Mouse (Mus musculus) limb, embryonic 15.5 days (tissue): ENCODE measurements around the gene Olfr1513. TPM values are rescaled to one million over a fixed set of nuclear protein-coding genes. Genes with fewer than 3 reads are reported as not detected.
"Not testable (repeated sequence)": the region's sequence is repeated elsewhere in the genome, so short reads cannot be mapped to it uniquely, and the experiment has no call there.

ENCODE experiments used
- ATAC-seq: fragments of 200-750 bp; cut with Nextera tagmentation; 2 replicates; pipeline ENCODE4 v1.8.0; 2017; ENCODE audit warnings: low read depth, moderate TSS enrichment; ENCODE audit not compliant: insufficient number of reproducible peaks, low FRiP score, low TSS enrichment
- H3K27ac ChIP-seq: fragments of 300-500 bp; sonication (generic); 2 replicates; pipeline ENCODE4 v1.5.1; 2015; ENCODE audit warnings: moderate library complexity, mild to moderate bottlenecking, inconsistent platforms
- H3K27me3 ChIP-seq: fragments of 300-500 bp; sonication (generic); 2 replicates; pipeline ENCODE4 v1.6.1; 2015; ENCODE audit warnings: inconsistent platforms
- H3K36me3 ChIP-seq: fragments of 300-500 bp; sonication (generic); 2 replicates; pipeline ENCODE4 v1.6.1; 2015; ENCODE audit warnings: inconsistent platforms
- H3K4me1 ChIP-seq: fragments of 300-500 bp; sonication (generic); 2 replicates; pipeline ENCODE4 v1.6.1; 2015; ENCODE audit warnings: inconsistent platforms
- H3K4me2 ChIP-seq: fragments of 300-500 bp; sonication (generic); 2 replicates; pipeline ENCODE4 v1.6.1; 2015; ENCODE audit warnings: mild to moderate bottlenecking, inconsistent platforms
- H3K4me3 ChIP-seq: fragments of 300-500 bp; sonication (generic); 2 replicates; pipeline ENCODE4 v1.5.1; 2015; ENCODE audit warnings: mild to moderate bottlenecking, inconsistent platforms
- H3K9ac ChIP-seq: fragments of 300-500 bp; sonication (generic); 2 replicates; pipeline ENCODE4 v1.6.1; 2015; ENCODE audit warnings: inconsistent platforms
- H3K9me3 ChIP-seq: fragments of 300-500 bp; sonication (generic); 2 replicates; pipeline ENCODE4 v1.6.1; 2016; ENCODE audit warnings: inconsistent platforms
- WGBS: fragments of 180-500 bp; shearing (Covaris S2); methylation state at CpG from one replicate; pipeline ENCODE4 v1.1.7; 2015; 5-methylcytosine and 5-hydroxymethylcytosine counted together
- polyA plus RNA-seq: library from polyadenylated mRNA; unstranded; fragments of >200 nt; fragmentation: Nextera tagmentation; extraction: Ambion mirVana; gene quantifications from 2 replicates; pipeline ENCODE4 v1.2.1, GENCODE M21; 2015

The Olfr1513 gene
- not detected in 2 replicates for polyA plus RNA-seq

GRCm38 (mm10) chr14:52356308-52356707 is at the start of gene Olfr1513:
Olfr1513 (minus strand) TSS chr14:52356408.
- no peaks in the 10 kb centered on the region for H3K9me3 ChIP-seq

GRCm38 (mm10) chr14:52397279-52397678 is 41.1 kb upstream of the Olfr1513 start, which contains the start of gene Olfr1511:
Olfr1511 (minus strand) TSS chr14:52397379.
- H3K27ac ChIP-seq = no peak within 1 kb of the TSS
- no peaks in the 10 kb centered on the region for H3K36me3 ChIP-seq
- H3K9me3 ChIP-seq = no peaks in the 10 kb centered on the region
- H3K9ac ChIP-seq = no peak within 1 kb of the TSS
- H3K4me2 ChIP-seq = no peak within 1 kb of the TSS
- H3K4me1 ChIP-seq = no peaks in the 10 kb centered on the region
- no peak for ATAC-seq
- no peaks in the 10 kb centered on the region for H3K27me3 ChIP-seq
- WGBS = 77% methylated on average over 4 of the region's 4 CpGs
- H3K4me3 ChIP-seq = no peak within 1 kb of the TSS

More at GRCm38 (mm10) chr14:52356308-52356707, at the start of gene Olfr1513:
- H3K4me2 ChIP-seq = no peak within 1 kb of the TSS
- no peak within 1 kb of the TSS for H3K9ac ChIP-seq
- 71% methylated on average over 4 of the region's 4 CpGs for WGBS
- H3K4me1 ChIP-seq = no peaks in the 10 kb centered on the region
- no peaks in the 10 kb centered on the region for H3K36me3 ChIP-seq
- H3K27ac ChIP-seq = no peak within 1 kb of the TSS
- H3K4me3 ChIP-seq = no peak within 1 kb of the TSS
- no peak for ATAC-seq
- no peaks in the 10 kb centered on the region for H3K27me3 ChIP-seq

GRCm38 (mm10) chr14:52390084-52390848 is 34.1 kb upstream of the Olfr1513 start:
- not testable (repeated sequence) for H3K27me3 ChIP-seq, H3K27ac ChIP-seq, H3K4me3 ChIP-seq, ATAC-seq, H3K9me3 ChIP-seq, H3K4me2 ChIP-seq, H3K36me3 ChIP-seq, H3K9ac ChIP-seq, H3K4me1 ChIP-seq
- 88% methylated on average over 9 of the region's 9 CpGs for WGBS

GRCm38 (mm10) chr14:52379068-52379467 is 22.9 kb upstream of the Olfr1513 start, which contains the start of gene Olfr1512:
Olfr1512 (minus strand) TSS chr14:52379168.
- 69% methylated on average over 2 of the region's 2 CpGs for WGBS
- H3K27me3 ChIP-seq = no peaks in the 10 kb centered on the region
- H3K4me1 ChIP-seq = no peaks in the 10 kb centered on the region
- H3K36me3 ChIP-seq = no peaks in the 10 kb centered on the region
- no peak within 1 kb of the TSS for H3K27ac ChIP-seq
- no peak for ATAC-seq
- H3K9ac ChIP-seq = no peak within 1 kb of the TSS
- H3K9me3 ChIP-seq = no peaks in the 10 kb centered on the region
- no peak within 1 kb of the TSS for H3K4me3 ChIP-seq
- no peak within 1 kb of the TSS for H3K4me2 ChIP-seq

- Histone ChIP-seq H3K9ac (no peak overlapping the region), H3K27ac (no peak overlapping the region), H3K4me3 (no peak overlapping the region), H3K4me1 (no peaks in the 10 kb centered on the region), H3K27me3 (no peaks in the 10 kb centered on the region), H3K4me2 (no peak overlapping the region), H3K9me3 (no peaks in the 10 kb centered on the region), H3K36me3 (no peaks in the 10 kb centered on the region)
- WGBS = 85% methylated on average over 3 of the region's 3 CpGs
- no peak for ATAC-seq
Observed at GRCm38 (mm10) chr14:52368741-52369140, 12.5 kb upstream of the Olfr1513 start.

- 72% methylated on average over 6 of the region's 6 CpGs for WGBS
- no peak for ATAC-seq
- H3K27me3 ChIP-seq = 0 out of 2 replicates have a peak, but pooled peaks cover 14% of the 10 kb centered on the region
- no peaks in the 10 kb centered on the region for H3K9me3 ChIP-seq
- H3K4me1 ChIP-seq = peaks cover 2% of the 10 kb centered on the region; the same call in 1 of the 2 replicates
- H3K36me3 ChIP-seq = no peaks in the 10 kb centered on the region
- no peak overlapping the region for H3K4me2 ChIP-seq
- H3K4me3 ChIP-seq = no peak overlapping the region
- H3K9ac ChIP-seq = no peak overlapping the region
- H3K27ac ChIP-seq = no peak overlapping the region
Observed at GRCm38 (mm10) chr14:52339512-52339852, 16.7 kb downstream of the Olfr1513 start.

GRCm38 (mm10) chr14:52338751-52339511 is 17.3 kb downstream of the Olfr1513 start:
- Histone ChIP-seq H3K4me2 (peak overlapping the region; percentile 41), H3K9ac (no peak overlapping the region), H3K27ac (no peak overlapping the region), H3K36me3 (no peaks in the 10 kb centered on the region), H3K4me3 (0 out of 2 replicates have a peak overlapping the region, but pooled peaks have one; percentile 13), H3K9me3 (no peaks in the 10 kb centered on the region), H3K4me1 (peaks cover 2% of the 10 kb centered on the region; the same call in 1 of the 2 replicates), H3K27me3 (0 out of 2 replicates have a peak, but pooled peaks cover 17% of the 10 kb centered on the region)
- ATAC-seq = no peak
- 26% methylated on average over 21 of the region's 21 CpGs for WGBS

- H3K4me3 ChIP-seq = no peak overlapping the region
- no peaks in the 10 kb centered on the region for H3K36me3 ChIP-seq
- no peak for ATAC-seq
- peaks cover 49% of the 10 kb centered on the region for H3K27me3 ChIP-seq
- no peaks in the 10 kb centered on the region for H3K9me3 ChIP-seq
- peaks cover 5% of the 10 kb centered on the region for H3K4me1 ChIP-seq
- no peak overlapping the region for H3K4me2 ChIP-seq
- no peak overlapping the region for H3K9ac ChIP-seq
- WGBS = 92% methylated on average over 1 of the region's 3 CpGs
- no peak overlapping the region for H3K27ac ChIP-seq
Observed at GRCm38 (mm10) chr14:52332171-52332570, 24.0 kb downstream of the Olfr1513 start.

- no peak overlapping the region for H3K4me2 ChIP-seq
- H3K4me3 ChIP-seq = no peak overlapping the region
- ATAC-seq = no peak
- H3K36me3 ChIP-seq = no peaks in the 10 kb centered on the region
- no peak overlapping the region for H3K9ac ChIP-seq
- H3K27me3 ChIP-seq = peaks cover 57% of the 10 kb centered on the region
- H3K4me1 ChIP-seq = peaks cover 5% of the 10 kb centered on the region
- WGBS = 33% methylated on average over 4 of the region's 4 CpGs
- no peak overlapping the region for H3K27ac ChIP-seq
- no peaks in the 10 kb centered on the region for H3K9me3 ChIP-seq
Observed at GRCm38 (mm10) chr14:52331069-52331750, 25.0 kb downstream of the Olfr1513 start.

GRCm38 (mm10) chr14:52327910-52328812 is 28.0 kb downstream of the Olfr1513 start, which contains the start of gene Sall2:
Sall2 (minus strand) TSS chr14:52328762.
- 0 out of 2 replicates have a peak, but pooled peaks have one; percentile 65 for ATAC-seq
- H3K27ac ChIP-seq = no peak within 1 kb of the TSS
- H3K36me3 ChIP-seq = no peaks in the 10 kb centered on the region
- H3K9ac ChIP-seq = no peak within 1 kb of the TSS; the same call in 1 of the 2 replicates
- H3K4me1 ChIP-seq = peaks cover 5% of the 10 kb centered on the region
- peaks cover 59% of the 10 kb centered on the region for H3K27me3 ChIP-seq
- H3K4me2 ChIP-seq = peak within 1 kb of the TSS; percentile 68
- WGBS = 1% methylated on average over 26 of the region's 26 CpGs
- H3K4me3 ChIP-seq = peak within 1 kb of the TSS; percentile 40
- H3K9me3 ChIP-seq = no peaks in the 10 kb centered on the region
